Mouse (Mus musculus): Measurements from ENCODE around the gene Inafm1.

DNA sequence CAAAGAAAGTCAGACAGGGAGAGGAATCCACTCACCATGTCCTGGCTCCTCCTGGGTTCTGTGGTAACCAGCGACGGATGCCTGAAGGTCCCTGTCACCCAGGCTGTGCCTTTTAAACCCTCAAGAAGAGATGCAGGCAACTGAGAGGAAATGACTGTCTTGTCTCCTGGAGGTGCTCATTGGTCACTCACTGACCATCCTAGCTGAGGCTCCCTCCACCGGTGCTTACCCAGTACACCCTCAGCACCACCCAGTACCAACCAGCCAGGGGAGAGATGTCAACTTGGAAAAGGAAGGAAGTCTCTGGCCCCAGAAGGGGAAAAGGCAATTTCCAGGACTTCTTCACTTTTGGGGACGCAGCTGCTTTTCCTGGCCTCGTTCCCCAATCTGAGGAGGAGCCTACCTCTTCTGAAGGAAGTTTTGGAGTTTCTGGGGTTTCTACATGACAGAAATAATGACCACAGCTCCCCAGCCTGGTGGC lies 14.3 kb downstream of the Inafm1 start, which contains the start of gene C5ar1:
- TF ChIP-seq FLI1 (IDR thresholded peaks at IDR 0.05; ENCODE audit: low read length) (no peak), GATA1 (IDR thresholded peaks at IDR 0.05; ENCODE audit: borderline replicate concordance, low read length) (no peak)

Data from megakaryocyte, embryonic 14.5 days (primary cell).